Mouse (Mus musculus) C2C12 (cell line): ENCODE results near the gene Gse1.

Experiments used
- CEBPB ChIP-seq: IDR thresholded peaks from one replicate; pipeline ENCODE4 v1.6.1; 2011; ENCODE audit warnings: low read depth, mild to moderate bottlenecking, control low read depth, moderate library complexity
- CTCF ChIP-seq: IDR thresholded peaks from one replicate; pipeline ENCODE4 v1.5.1; 2011; ENCODE audit not compliant: control insufficient read depth, insufficient read depth, insufficient read length
- MAX ChIP-seq: IDR thresholded peaks from one replicate; pipeline ENCODE4 v1.6.1; 2011; ENCODE audit warnings: mild to moderate bottlenecking, control low read depth
- MYOD1 ChIP-seq: IDR thresholded peaks from one replicate; pipeline ENCODE4 v1.6.1; 2011; ENCODE audit warnings: low read depth; ENCODE audit not compliant: control insufficient read depth, insufficient read length

GRCm38 (mm10) chr8:120211345-120211744 lies 16.9 kb upstream of the Gse1 start:
- TF ChIP-seq CTCF = no peak
- TF ChIP-seq MYOD1 = no peak
- no peak for TF ChIP-seq MAX
- TF ChIP-seq CEBPB = no peak
